Mouse (Mus musculus) midbrain, postnatal 0 days (tissue): ENCODE measurements around the gene Pear1. TPM values are rescaled to one million over a fixed set of nuclear protein-coding genes. Genes with fewer than 3 reads are reported as not detected.
A peak's percentile ranks its signal among the peaks of the same experiment; 100 is the strongest.

Experiments used
- ATAC-seq: fragments of 200-750 bp; cut with Nextera tagmentation; 2 replicates; pipeline ENCODE4 v1.8.0; 2017; ENCODE audit warnings: moderate number of reproducible peaks, mild to moderate bottlenecking, moderate TSS enrichment, moderate library complexity; ENCODE audit not compliant: low FRiP score
- DNase-seq: peaks from one replicate; pipeline ENCODE4 v3.0.0-alpha.2; 2015; ENCODE audit warnings: low spot score
- H3K27ac ChIP-seq: fragments of 300-500 bp; sonication (generic); 2 replicates; pipeline ENCODE4 v1.5.1; 2014; ENCODE audit warnings: low read depth, mild to moderate bottlenecking, low read length, mixed read lengths
- H3K27me3 ChIP-seq: fragments of 300-500 bp; sonication (generic); 2 replicates; pipeline ENCODE4 v1.6.1; 2014; ENCODE audit warnings: low read length, control low read depth, mixed read lengths; ENCODE audit not compliant: insufficient read depth
- H3K36me3 ChIP-seq: fragments of 300-500 bp; sonication (generic); 2 replicates; pipeline ENCODE4 v1.6.1; 2014; ENCODE audit warnings: low read length, control low read depth, mixed read lengths; ENCODE audit not compliant: insufficient read depth
- H3K4me1 ChIP-seq: fragments of 300-500 bp; sonication (generic); 2 replicates; pipeline ENCODE4 v1.6.1; 2014; ENCODE audit warnings: mild to moderate bottlenecking, control low read depth, antibody characterized with exemption, low read length, mixed read lengths; ENCODE audit not compliant: insufficient read depth
- H3K4me2 ChIP-seq: fragments of 300-500 bp; sonication (generic); 2 replicates; pipeline ENCODE4 v1.6.1; 2014; ENCODE audit warnings: low read depth, mild to moderate bottlenecking, low read length, mixed read lengths; ENCODE audit not compliant: poor library complexity, severe bottlenecking
- H3K4me3 ChIP-seq: fragments of 300-500 bp; sonication (generic); 2 replicates; pipeline ENCODE4 v1.5.1; 2014; ENCODE audit warnings: low read depth, mild to moderate bottlenecking, low read length, moderate library complexity
- H3K9ac ChIP-seq: fragments of 300-500 bp; sonication (generic); replicated peaks from 2 replicates; pipeline ENCODE4 v1.6.1; 2014; ENCODE audit warnings: mild to moderate bottlenecking, low read length, moderate library complexity, mixed read lengths; ENCODE audit not compliant: poor library complexity, severe bottlenecking
- H3K9me3 ChIP-seq: fragments of 300-500 bp; sonication (generic); 2 replicates; pipeline ENCODE4 v1.6.1; 2016; ENCODE audit warnings: low read length, control low read depth
- CTCF ChIP-seq: IDR thresholded peaks from 2 replicates; pipeline ENCODE4 v1.5.1; 2016; ENCODE audit warnings: antibody characterized with exemption, mild to moderate bottlenecking
- WGBS: fragments of 180-500 bp; shearing (Covaris S2); extraction: QIAGEN DNeasy Blood & Tissue Kit; methylation state at CpG from one replicate; pipeline ENCODE4 v1.1.7; 2014; 5-methylcytosine and 5-hydroxymethylcytosine counted together
- polyA plus RNA-seq: library from polyadenylated mRNA; unstranded; fragments of >200 nt; fragmentation: Nextera tagmentation; extraction: Ambion mirVana; gene quantifications from 2 replicates; pipeline ENCODE4 v1.2.1, GENCODE M21; 2015
- total RNA-seq: library from RNA; depleted of rRNA; stranded (reverse); fragments of >200 nt; gene quantifications from 2 replicates; pipeline ENCODE4 v1.2.3, GENCODE M21; 2014

Gene Pear1
- total and polyA plus RNA-seq, 2 experiments from 2014 or later: 5.7 to 19.0 TPM

DNA sequence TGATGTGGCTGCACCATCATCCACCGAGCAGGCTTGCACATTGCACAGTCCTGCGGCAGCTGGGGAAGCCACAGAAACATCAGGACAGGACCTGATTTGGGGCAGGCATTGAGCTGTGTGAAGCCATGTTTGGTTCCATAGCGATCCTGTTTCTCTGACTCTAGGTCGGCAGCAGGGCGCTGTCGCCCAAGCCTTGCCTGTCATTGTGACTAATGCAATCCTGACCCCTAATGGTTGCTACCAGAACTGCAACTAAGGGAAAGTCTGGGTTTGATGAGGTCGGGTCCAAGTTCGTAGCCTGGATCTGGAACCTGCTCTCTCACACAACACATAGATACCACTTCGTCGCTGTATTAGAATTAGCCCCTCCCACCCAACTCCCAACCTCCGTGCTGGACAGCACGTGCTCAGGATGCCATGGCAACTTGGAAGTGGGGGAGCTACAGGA is 7.4 kb downstream of the Pear1 start:
- H3K27me3 ChIP-seq: peaks cover under 1% of the 10 kb centered on the region; the same call in 1 of the 2 replicates
- no peaks in the 10 kb centered on the region for H3K9me3 ChIP-seq
- no peaks in the 10 kb centered on the region for H3K36me3 ChIP-seq
- no peak overlapping the region for H3K9ac ChIP-seq
- H3K4me1 ChIP-seq: peaks cover 7% of the 10 kb centered on the region; the same call in 1 of the 2 replicates
- H3K27ac ChIP-seq: no peak overlapping the region
- H3K4me3 ChIP-seq: no peak overlapping the region
- DNase-seq (peak; percentile 80), ATAC-seq (peak; percentile 59)
- peak; percentile 87 for TF ChIP-seq CTCF
- WGBS: 7% methylated on average over 12 of the region's 12 CpGs
- H3K4me2 ChIP-seq: 0 out of 2 replicates have a peak overlapping the region, but pooled peaks have one; percentile 4

DNA sequence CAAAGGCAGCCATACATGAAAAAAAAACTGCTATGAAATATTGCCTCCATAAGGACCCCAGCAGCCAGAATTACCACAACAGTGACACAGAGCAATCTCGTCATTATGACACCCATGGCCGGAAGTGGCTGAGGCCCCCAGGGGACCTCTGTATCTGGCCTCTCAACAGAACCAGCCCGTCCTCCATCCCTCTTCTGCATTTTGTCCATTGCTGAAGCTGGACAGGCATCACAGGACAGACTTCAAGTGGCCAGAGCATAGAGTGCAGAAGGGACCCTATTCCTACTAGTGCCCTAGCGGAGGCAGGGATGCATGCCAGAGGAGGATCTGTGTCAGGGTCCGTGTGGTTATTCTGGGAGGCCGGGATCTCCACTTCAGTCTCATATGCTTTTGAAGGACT is 7.9 kb downstream of the Pear1 start:
- Histone ChIP-seq H3K27ac (no peak overlapping the region), H3K4me3 (no peak overlapping the region), H3K27me3 (peaks cover 5% of the 10 kb centered on the region), H3K9me3 (no peaks in the 10 kb centered on the region), H3K9ac (no peak overlapping the region), H3K36me3 (no peaks in the 10 kb centered on the region), H3K4me1 (peaks cover 7% of the 10 kb centered on the region; the same call in 1 of the 2 replicates), H3K4me2 (no peak overlapping the region)
- DNase-seq: no peak
- no peak for TF ChIP-seq CTCF
- 72% methylated on average over 6 of the region's 6 CpGs for WGBS
- no peak for ATAC-seq

GRCm38 (mm10) chr3:87812873-87813272 is 11.2 kb downstream of the Pear1 start:
- Histone ChIP-seq H3K4me1 (peaks cover 7% of the 10 kb centered on the region; the same call in 1 of the 2 replicates), H3K36me3 (no peaks in the 10 kb centered on the region), H3K27ac (no peak overlapping the region), H3K9me3 (no peaks in the 10 kb centered on the region), H3K4me3 (no peak overlapping the region), H3K9ac (no peak overlapping the region), H3K27me3 (peaks cover 29% of the 10 kb centered on the region), H3K4me2 (no peak overlapping the region)
- no peak for TF ChIP-seq CTCF
- ATAC-seq (no peak), DNase-seq (no peak)
- WGBS: 68% methylated on average over 10 of the region's 10 CpGs

GRCm38 (mm10) chr3:87812413-87812812 is 11.7 kb downstream of the Pear1 start:
- ATAC-seq (no peak), DNase-seq (no peak)
- no peak overlapping the region for H3K4me3 ChIP-seq
- H3K4me1 ChIP-seq: peaks cover 6% of the 10 kb centered on the region; the same call in 1 of the 2 replicates
- WGBS: 88% methylated on average over 4 of the region's 4 CpGs
- H3K9me3 ChIP-seq: no peaks in the 10 kb centered on the region
- TF ChIP-seq CTCF: no peak
- H3K36me3 ChIP-seq: no peaks in the 10 kb centered on the region
- no peak overlapping the region for H3K9ac ChIP-seq
- H3K27ac ChIP-seq: no peak overlapping the region
- no peak overlapping the region for H3K4me2 ChIP-seq
- peaks cover 29% of the 10 kb centered on the region for H3K27me3 ChIP-seq

GRCm38 (mm10) chr3:87811297-87811696 is 12.8 kb downstream of the Pear1 start:
- no peak overlapping the region for H3K4me2 ChIP-seq
- no peaks in the 10 kb centered on the region for H3K9me3 ChIP-seq
- no peaks in the 10 kb centered on the region for H3K4me1 ChIP-seq
- H3K4me3 ChIP-seq: no peak overlapping the region
- DNase-seq (no peak), ATAC-seq (no peak)
- TF ChIP-seq CTCF: no peak
- H3K9ac ChIP-seq: no peak overlapping the region
- H3K27ac ChIP-seq: no peak overlapping the region
- WGBS: 88% methylated on average over 8 of the region's 8 CpGs
- H3K27me3 ChIP-seq: peaks cover 29% of the 10 kb centered on the region
- no peaks in the 10 kb centered on the region for H3K36me3 ChIP-seq

- no peaks in the 10 kb centered on the region for H3K4me1 ChIP-seq
- peak overlapping the region; percentile 33 for H3K4me2 ChIP-seq
- ATAC-seq: no peak
- TF ChIP-seq CTCF: no peak
- WGBS: 7% methylated on average over 28 of the region's 28 CpGs
- no peak overlapping the region for H3K9ac ChIP-seq
- H3K9me3 ChIP-seq: no peaks in the 10 kb centered on the region
- no peaks in the 10 kb centered on the region for H3K36me3 ChIP-seq
- peak overlapping the region; percentile 3 for H3K4me3 ChIP-seq
- H3K27me3 ChIP-seq: peaks cover 39% of the 10 kb centered on the region
- DNase-seq: no peak
- no peak overlapping the region for H3K27ac ChIP-seq
These were observed 14.7 kb downstream of the Pear1 start for GRCm38 (mm10) chr3:87809322-87809962.
